Mouse (Mus musculus): ENCODE data around the gene Klra5.
"Not testable (repeated sequence)": the region's sequence is repeated elsewhere in the genome, so short reads cannot be mapped to it uniquely, and the experiment has no call there.

DNA sequence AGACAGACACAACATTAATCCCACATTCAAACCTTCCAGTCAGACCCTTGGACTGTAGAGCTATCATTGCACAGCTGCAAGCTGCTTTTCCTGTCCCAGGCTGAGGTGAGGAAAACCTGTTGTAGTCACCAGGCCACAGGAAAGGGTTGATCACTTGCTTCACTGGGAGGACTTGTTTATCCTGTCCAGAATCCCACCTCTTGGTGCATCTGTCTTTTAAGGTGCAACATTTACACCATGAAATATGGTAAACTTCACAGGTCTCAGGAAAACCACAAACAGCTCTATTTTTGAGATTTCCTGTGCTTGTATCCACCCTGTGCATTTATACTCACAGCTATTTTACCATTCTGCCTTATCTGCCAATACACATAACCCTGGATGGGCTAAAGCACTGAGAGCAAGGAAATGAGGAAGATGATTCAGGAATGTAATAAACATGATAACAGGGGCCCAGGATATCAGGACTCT is at the start of gene Klra5:
- not testable (repeated sequence) for TF ChIP-seq GATA1, TAL1 (IDR thresholded peaks at IDR 0.05; ENCODE audit: low read length)
